Mouse (Mus musculus) midbrain, postnatal 0 days (tissue): ENCODE data around the gene 2200002J24Rik. TPM values are rescaled to one million over a fixed set of nuclear protein-coding genes. Genes with fewer than 3 reads are reported as not detected.

ENCODE experiments used
- ATAC-seq: fragments of 200-750 bp; cut with Nextera tagmentation; 2 replicates; pipeline ENCODE4 v1.8.0; 2017; ENCODE audit warnings: moderate number of reproducible peaks, mild to moderate bottlenecking, moderate TSS enrichment, moderate library complexity; ENCODE audit not compliant: low FRiP score
- DNase-seq: peaks from one replicate; pipeline ENCODE4 v3.0.0-alpha.2; 2015; ENCODE audit warnings: low spot score
- H3K27ac ChIP-seq: fragments of 300-500 bp; sonication (generic); 2 replicates; pipeline ENCODE4 v1.5.1; 2014; ENCODE audit warnings: low read depth, mild to moderate bottlenecking, low read length, mixed read lengths
- H3K27me3 ChIP-seq: fragments of 300-500 bp; sonication (generic); 2 replicates; pipeline ENCODE4 v1.6.1; 2014; ENCODE audit warnings: low read length, control low read depth, mixed read lengths; ENCODE audit not compliant: insufficient read depth
- H3K36me3 ChIP-seq: fragments of 300-500 bp; sonication (generic); 2 replicates; pipeline ENCODE4 v1.6.1; 2014; ENCODE audit warnings: low read length, control low read depth, mixed read lengths; ENCODE audit not compliant: insufficient read depth
- H3K4me1 ChIP-seq: fragments of 300-500 bp; sonication (generic); 2 replicates; pipeline ENCODE4 v1.6.1; 2014; ENCODE audit warnings: mild to moderate bottlenecking, control low read depth, antibody characterized with exemption, low read length, mixed read lengths; ENCODE audit not compliant: insufficient read depth
- H3K4me2 ChIP-seq: fragments of 300-500 bp; sonication (generic); 2 replicates; pipeline ENCODE4 v1.6.1; 2014; ENCODE audit warnings: low read depth, mild to moderate bottlenecking, low read length, mixed read lengths; ENCODE audit not compliant: poor library complexity, severe bottlenecking
- H3K4me3 ChIP-seq: fragments of 300-500 bp; sonication (generic); 2 replicates; pipeline ENCODE4 v1.5.1; 2014; ENCODE audit warnings: low read depth, mild to moderate bottlenecking, low read length, moderate library complexity
- H3K9ac ChIP-seq: fragments of 300-500 bp; sonication (generic); replicated peaks from 2 replicates; pipeline ENCODE4 v1.6.1; 2014; ENCODE audit warnings: mild to moderate bottlenecking, low read length, moderate library complexity, mixed read lengths; ENCODE audit not compliant: poor library complexity, severe bottlenecking
- H3K9me3 ChIP-seq: fragments of 300-500 bp; sonication (generic); 2 replicates; pipeline ENCODE4 v1.6.1; 2016; ENCODE audit warnings: low read length, control low read depth
- CTCF ChIP-seq: IDR thresholded peaks from 2 replicates; pipeline ENCODE4 v1.5.1; 2016; ENCODE audit warnings: antibody characterized with exemption, mild to moderate bottlenecking
- WGBS: fragments of 180-500 bp; shearing (Covaris S2); extraction: QIAGEN DNeasy Blood & Tissue Kit; methylation state at CpG from one replicate; pipeline ENCODE4 v1.1.7; 2014; 5-methylcytosine and 5-hydroxymethylcytosine counted together
- polyA plus RNA-seq: library from polyadenylated mRNA; unstranded; fragments of >200 nt; fragmentation: Nextera tagmentation; extraction: Ambion mirVana; gene quantifications from 2 replicates; pipeline ENCODE4 v1.2.1, GENCODE M21; 2015
- total RNA-seq: library from RNA; depleted of rRNA; stranded (reverse); fragments of >200 nt; gene quantifications from 2 replicates; pipeline ENCODE4 v1.2.3, GENCODE M21; 2014

The 2200002J24Rik gene
- total and polyA plus RNA-seq, 2 experiments from 2014 or later: not detected

GRCm38 (mm10) chr7:30671480-30671879 lies 27.2 kb upstream of the 2200002J24Rik start, which contains the start of gene Pmis2:
Pmis2 (minus strand) TSS chr7:30671605.
- Histone ChIP-seq H3K27ac (no peak within 1 kb of the TSS), H3K9ac (no peak within 1 kb of the TSS), H3K4me1 (no peaks in the 10 kb centered on the region), H3K4me3 (no peak within 1 kb of the TSS), H3K4me2 (no peak within 1 kb of the TSS), H3K36me3 (no peaks in the 10 kb centered on the region), H3K27me3 (peaks cover 7% of the 10 kb centered on the region; the same call in 1 of the 2 replicates), H3K9me3 (no peaks in the 10 kb centered on the region)
- no peak for DNase-seq
- no peak for ATAC-seq
- no peak for TF ChIP-seq CTCF
- WGBS: 71% methylated on average over 9 of the region's 9 CpGs

- Histone ChIP-seq H3K9ac (no peak overlapping the region), H3K27me3 (0 out of 2 replicates have a peak, but pooled peaks cover 3% of the 10 kb centered on the region), H3K27ac (no peak overlapping the region), H3K36me3 (no peaks in the 10 kb centered on the region), H3K4me1 (no peaks in the 10 kb centered on the region), H3K4me2 (no peak overlapping the region), H3K9me3 (no peaks in the 10 kb centered on the region), H3K4me3 (no peak overlapping the region)
- ATAC-seq (no peak), DNase-seq (peak; percentile 69)
- peak; percentile 25; the same call in 1 of the 2 replicates for TF ChIP-seq CTCF
- 63% methylated on average over 5 of the region's 5 CpGs for WGBS
Measured at GRCm38 (mm10) chr7:30678263-30678975, 20.3 kb upstream of the 2200002J24Rik start.

GRCm38 (mm10) chr7:30681897-30682296 lies 16.8 kb upstream of the 2200002J24Rik start:
- WGBS: 68% methylated on average over 5 of the region's 5 CpGs
- no peak overlapping the region for H3K4me3 ChIP-seq
- no peaks in the 10 kb centered on the region for H3K36me3 ChIP-seq
- DNase-seq (no peak), ATAC-seq (no peak)
- H3K9me3 ChIP-seq: no peaks in the 10 kb centered on the region
- H3K27me3 ChIP-seq: 0 out of 2 replicates have a peak, but pooled peaks cover 3% of the 10 kb centered on the region
- H3K9ac ChIP-seq: no peak overlapping the region
- TF ChIP-seq CTCF: no peak
- no peaks in the 10 kb centered on the region for H3K4me1 ChIP-seq
- no peak overlapping the region for H3K4me2 ChIP-seq
- no peak overlapping the region for H3K27ac ChIP-seq

- Histone ChIP-seq H3K27me3 (peaks cover 14% of the 10 kb centered on the region), H3K9ac (no peak overlapping the region), H3K9me3 (no peaks in the 10 kb centered on the region), H3K36me3 (no peaks in the 10 kb centered on the region), H3K4me2 (no peak overlapping the region), H3K27ac (no peak overlapping the region), H3K4me1 (no peaks in the 10 kb centered on the region), H3K4me3 (no peak overlapping the region)
- ATAC-seq (no peak), DNase-seq (no peak)
- WGBS: 83% methylated on average over 2 of the region's 2 CpGs
- no peak for TF ChIP-seq CTCF
Measured at GRCm38 (mm10) chr7:30683425-30683824, 15.3 kb upstream of the 2200002J24Rik start.

- ATAC-seq: no peak
- 69% methylated on average over 6 of the region's 6 CpGs for WGBS
- TF ChIP-seq CTCF: no peak
Measured at GRCm38 (mm10) chr7:30688325-30688724, 10.4 kb upstream of the 2200002J24Rik start.

GRCm38 (mm10) chr7:30698101-30698500 lies 625 bp upstream of the 2200002J24Rik start:
- ATAC-seq: no peak
- no peaks in the 10 kb centered on the region for H3K36me3 ChIP-seq
- no peaks in the 10 kb centered on the region for H3K27me3 ChIP-seq
- H3K4me1 ChIP-seq: no peaks in the 10 kb centered on the region
- TF ChIP-seq CTCF: no peak
- 69% methylated on average over 5 of the region's 5 CpGs for WGBS
- DNase-seq: no peak
- no peak overlapping the region for H3K4me3 ChIP-seq
- H3K9ac ChIP-seq: no peak overlapping the region
- no peak overlapping the region for H3K27ac ChIP-seq
- H3K4me2 ChIP-seq: no peak overlapping the region
- no peaks in the 10 kb centered on the region for H3K9me3 ChIP-seq

More at GRCm38 (mm10) chr7:30688325-30688724, 10.4 kb upstream of the 2200002J24Rik start:
- H3K27me3 ChIP-seq: peaks cover 11% of the 10 kb centered on the region
- H3K4me2 ChIP-seq: no peak overlapping the region
- H3K27ac ChIP-seq: no peak overlapping the region
- no peak for DNase-seq
- H3K9me3 ChIP-seq: no peaks in the 10 kb centered on the region
- H3K4me1 ChIP-seq: no peaks in the 10 kb centered on the region
- H3K36me3 ChIP-seq: no peaks in the 10 kb centered on the region
- H3K4me3 ChIP-seq: no peak overlapping the region
- H3K9ac ChIP-seq: no peak overlapping the region
